Mouse (Mus musculus) B cell, adult 2 months (primary cell): ENCODE results near the gene S100a7a.

Experiments
- DNase-seq, 2 experiments: peaks; one replicate each; pipeline ENCODE4 v3.0.0; 2022

S100a7a gene

DNA sequence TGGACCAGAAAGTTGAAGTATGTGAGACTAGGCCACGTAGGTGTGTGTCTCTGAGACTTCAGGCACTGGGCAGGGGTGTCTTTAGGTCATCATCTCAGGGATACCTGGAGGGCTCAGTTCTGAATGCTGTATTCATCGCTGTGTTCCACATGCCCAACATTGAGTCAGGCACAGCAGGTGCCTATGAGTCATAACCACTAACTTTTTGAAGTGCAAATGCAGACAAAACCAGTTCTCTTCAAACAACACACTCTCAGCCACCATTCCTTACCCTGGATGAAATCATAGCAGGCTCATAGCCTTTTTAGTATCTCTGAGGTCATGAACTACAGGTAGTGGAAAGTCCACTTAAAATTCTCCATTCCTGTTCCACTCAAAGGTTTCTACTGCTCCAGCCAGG is 24.5 kb upstream of the S100a7a start:
- no peak for DNase-seq

DNA sequence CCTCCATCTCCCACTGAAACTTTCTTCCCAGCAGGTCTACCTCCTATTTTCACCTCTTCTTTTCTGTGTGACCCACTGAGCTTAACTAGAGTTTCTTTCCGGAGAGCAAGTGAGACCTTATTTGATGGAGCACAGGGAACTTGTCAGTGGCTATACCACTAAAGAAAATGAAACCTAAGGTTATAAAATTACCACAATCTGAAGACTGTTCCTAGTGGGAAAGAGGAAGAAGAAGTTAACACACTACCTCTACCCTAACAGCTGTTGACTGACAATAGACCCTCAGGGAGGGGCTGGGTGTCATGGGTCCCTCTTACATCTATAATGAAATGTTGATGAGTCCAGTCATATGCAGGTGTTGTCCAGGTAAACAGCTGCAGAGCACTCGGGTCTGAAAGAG is 21.8 kb upstream of the S100a7a start:
- no peak for DNase-seq

DNA sequence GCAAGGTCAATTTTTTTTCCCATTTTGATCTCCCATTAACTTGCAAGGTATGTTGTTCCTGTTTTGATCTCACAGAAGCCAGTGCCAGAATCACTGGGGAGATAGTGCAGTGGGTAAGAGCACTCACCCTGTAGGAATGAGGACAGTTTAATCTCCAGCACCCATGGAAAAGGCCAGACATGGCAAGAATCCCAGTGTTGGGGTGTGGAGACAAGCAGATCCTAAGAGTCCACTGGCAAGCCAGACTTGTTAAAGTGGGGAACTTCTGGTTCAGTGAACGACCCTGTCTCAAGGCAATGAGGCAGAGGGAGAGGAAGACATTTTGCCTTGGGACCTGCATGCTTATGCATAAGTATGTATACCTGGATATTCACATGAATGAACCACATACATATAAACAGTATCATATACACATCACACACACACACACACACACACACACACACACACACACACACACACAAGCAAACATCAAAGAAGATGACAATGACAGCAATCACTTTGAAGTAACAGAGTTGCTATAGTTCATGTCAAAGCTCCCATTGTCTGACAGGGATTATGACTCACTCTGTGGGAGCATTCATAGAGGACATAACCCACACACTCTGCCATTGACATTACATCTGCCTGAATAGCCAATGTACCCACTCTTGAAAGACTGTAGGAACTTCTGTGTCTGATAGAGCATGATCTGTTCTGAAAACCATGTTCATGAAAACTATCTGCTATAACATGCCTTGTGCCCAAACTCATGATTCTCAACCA is 15.1 kb upstream of the S100a7a start:
- DNase-seq, result no peak

DNA sequence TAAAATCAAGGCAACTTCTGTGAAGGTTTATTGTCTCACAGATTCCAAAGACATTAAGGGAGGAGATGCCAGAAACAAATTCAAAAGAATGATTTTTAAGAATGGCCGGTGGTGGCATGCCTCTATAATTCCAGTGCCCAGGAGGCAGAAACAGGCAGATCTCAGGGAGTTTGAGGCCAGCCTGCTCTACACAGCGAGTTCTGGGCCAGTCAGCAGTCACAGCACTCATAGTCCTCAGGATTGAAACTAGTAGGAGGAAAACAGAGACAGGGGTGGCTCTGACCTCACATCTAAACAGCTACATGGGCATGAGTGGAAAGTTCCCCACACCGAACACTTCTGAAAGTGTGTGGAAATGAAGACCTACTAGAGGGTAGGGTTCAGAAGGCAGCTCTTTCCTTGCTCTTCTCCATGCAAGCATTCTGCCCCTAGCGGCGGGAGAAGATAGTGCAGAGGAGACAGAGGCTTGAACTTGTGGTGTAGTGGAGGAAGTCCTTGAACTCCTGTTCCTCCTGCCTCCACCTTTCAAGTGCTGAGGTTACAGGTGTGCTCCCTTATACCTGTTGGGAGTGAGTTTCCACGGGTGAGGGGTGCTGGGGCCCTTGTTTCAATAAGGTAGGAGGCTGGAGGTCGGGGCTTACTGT is 14.2 kb upstream of the S100a7a start:
- DNase-seq, result peak; percentile 73 to 75

DNA sequence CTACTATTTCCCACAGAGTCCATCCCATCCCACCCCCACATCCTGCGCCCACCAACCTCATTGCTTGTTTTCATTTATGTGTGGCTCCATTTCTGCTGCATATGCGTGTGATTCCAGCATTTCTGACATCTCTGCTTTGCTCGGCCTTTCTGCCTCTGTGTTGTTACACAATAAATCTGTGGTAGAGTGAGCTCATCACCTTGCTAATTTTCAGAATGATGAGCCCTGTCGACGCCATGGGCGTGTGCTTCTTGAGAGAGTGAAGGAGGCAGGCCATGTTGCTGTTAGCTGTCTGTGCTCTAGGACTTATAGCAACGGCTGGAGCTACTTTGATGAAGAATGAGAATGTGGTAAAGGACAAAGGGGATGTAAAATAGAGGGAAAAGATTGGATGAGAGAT is 12.8 kb upstream of the S100a7a start:
- no peak for DNase-seq

DNA sequence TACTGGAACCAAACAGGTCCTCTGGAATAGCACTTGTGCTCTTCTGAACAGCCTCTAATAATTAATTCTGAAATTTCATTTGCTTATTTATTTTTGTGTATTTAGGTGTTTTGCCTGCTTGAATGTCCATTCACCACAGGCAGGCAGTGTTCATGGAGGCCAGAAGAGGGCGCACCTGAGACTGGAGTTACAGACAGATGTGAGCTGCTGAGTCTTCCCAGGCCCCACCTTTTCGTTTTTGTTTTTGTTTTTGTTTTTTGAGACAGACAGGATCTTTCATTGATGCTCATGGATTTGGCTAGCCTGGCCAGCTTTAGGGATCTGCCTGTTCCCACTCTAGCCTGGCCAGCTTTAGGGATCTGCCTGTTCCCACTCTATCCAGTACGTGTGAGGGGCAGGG is 9.6 kb upstream of the S100a7a start:
- peak; percentile 72 to 73 for DNase-seq

DNA sequence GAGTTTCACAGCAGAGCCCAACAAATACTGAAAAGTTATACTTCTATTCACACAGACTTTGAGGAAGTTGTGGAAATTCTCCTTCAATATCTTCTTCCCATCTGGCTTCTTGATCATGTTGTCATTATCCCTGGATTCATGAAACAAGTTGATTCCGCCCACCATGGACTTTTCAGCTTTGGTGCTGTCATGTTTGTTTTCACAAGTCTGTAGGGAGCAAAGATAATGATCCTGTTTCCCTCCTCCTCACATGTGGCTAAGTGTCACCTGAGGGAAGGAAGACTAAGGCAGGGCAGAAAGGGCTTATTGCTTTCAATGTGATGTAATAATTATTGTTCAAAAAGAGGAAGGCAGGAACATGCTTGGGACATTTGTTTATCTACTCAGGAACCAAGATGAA is 6.5 kb upstream of the S100a7a start:
- DNase-seq, result no peak

DNA sequence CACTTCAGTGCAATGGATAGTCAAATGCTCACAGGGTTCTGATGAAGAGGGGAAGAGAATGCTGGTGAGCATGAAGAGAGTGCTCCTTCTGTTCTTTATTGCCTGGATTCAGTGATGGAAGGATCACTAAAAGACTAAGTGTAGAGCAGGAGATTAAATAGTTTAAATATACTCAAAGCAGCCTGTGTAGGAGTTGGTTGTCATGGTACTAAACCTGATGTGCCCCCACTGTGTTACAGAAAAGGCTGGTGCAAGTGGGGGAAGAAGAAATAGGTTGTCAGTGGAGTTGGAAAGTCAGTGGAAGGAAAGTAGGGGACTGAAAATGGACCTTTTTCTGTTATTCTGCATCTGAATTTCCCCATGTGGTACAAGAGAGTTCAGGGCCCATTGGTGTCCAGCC is 4.8 kb upstream of the S100a7a start:
- no peak for DNase-seq

DNA sequence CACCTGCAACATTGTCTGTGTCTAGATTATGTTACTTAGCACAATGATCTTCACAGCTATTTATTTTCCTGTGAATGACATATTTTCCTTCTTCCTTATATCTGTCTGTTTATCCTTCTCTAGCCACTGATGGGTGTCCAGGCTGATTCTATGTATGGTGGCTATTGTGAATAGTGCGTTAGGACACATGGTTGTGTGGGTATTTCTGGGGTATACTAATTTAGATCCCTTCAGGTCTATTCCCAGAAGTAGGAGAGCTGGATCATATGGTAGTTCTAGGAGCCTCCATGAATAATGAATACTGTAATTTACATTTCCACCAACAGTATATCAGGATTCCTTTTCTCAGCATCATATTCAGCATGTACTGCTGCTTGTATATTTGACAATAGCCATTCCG is 4.0 kb upstream of the S100a7a start:
- no peak for DNase-seq

DNA sequence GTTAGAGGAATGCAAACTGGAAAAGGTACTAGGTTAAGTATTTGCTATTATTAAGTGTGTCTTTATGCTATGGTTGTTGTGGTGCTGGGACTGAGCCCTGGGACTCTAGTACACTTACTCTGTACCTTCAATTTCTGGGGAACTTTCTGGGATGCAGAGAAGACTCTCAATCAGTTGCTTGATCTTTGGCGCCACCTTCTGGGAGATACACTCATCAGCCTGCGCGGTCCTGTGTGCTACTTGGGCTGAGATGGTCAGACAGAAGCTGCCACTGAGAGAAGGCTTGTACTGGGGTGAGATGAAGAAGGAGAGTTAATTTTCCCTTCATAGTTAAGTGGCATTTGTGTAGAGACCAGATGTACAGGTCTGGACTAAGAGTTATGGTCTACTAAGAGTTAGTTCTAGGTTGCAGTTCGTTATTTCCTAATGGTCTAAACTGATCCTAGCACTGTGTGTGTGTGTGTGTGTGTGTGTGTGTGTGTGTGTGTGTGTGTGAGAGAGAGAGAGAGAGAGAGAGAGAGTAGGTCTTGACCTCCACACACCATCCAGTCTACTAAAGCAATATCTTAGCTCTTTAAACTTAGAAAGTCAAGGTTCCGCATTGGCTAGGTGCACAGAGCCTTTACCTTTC is 824 bp upstream of the S100a7a start:
- peak; percentile 65 to 66 for DNase-seq

DNA sequence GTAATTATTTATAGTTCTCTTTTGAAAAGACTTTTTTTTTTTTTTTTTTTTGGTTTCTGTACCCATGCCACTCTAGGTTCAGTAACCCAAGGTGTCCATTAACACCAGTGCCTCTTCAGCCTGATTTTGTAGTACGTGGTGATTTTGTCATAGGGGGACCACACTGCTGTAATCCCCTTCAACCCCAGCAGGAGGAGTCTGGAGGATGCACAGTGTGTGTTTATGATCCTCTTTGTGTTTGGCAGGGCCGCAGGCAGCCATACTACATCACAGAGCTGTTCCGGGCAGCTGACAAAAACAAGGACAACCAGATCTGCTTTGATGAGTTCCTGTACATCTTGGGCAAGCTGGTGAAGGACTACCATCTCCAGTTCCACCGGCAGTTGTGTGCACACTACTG is 3.6 kb downstream of the S100a7a start:
- peak in 1 of 2 experiments; percentile 6 for DNase-seq

DNA sequence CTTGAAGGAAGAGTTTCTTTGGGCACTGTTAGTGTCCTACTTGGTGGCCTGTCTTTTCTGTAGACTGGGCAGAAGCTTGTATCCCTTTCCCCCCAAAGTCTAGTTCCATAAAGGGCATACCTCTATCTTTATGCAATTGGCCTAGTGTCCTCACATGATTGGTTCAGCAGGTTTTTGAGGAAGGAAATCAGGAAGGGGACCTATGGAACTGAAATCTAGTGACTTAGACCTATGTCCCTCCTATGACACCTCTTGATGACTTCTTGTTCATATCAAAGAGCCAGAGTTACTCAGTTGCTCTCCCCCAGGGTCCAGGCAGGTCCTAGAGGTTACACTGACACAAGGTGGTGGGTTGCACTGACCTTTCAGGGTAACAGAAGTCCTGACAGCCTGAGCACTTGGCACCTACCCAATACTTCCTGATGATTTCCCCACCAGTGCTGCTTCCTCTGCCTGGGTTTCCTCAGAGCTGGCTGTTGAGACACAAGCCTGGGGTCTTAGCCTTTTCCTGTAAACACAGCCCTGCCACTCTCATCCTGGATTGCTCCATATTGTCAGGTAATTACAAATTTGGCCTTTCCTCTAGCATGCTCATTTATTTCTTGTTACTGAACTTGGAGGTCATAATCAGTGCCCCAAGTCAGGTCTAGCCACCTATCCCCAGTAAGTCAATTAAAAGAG is 5.7 kb downstream of the S100a7a start:
- no peak for DNase-seq

DNA sequence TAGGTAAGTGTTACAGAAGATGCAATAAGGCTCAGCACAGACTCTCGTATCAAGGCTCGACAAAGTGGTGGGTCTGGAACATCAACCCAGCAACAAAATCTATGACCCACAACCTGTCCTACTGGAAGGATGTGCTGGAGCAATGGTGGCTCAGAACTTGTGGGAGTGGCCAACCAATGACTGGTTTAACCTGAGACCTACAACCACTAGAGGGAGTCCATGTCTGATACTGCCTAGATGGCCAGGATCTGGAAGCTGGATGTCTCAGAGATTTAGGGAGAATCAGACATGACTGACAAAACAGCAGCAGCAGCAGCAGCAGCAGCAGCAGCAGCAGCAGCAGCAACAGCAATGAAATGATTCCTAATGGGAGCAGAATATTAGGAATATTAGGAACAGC is 10.4 kb downstream of the S100a7a start:
- no peak for DNase-seq

DNA sequence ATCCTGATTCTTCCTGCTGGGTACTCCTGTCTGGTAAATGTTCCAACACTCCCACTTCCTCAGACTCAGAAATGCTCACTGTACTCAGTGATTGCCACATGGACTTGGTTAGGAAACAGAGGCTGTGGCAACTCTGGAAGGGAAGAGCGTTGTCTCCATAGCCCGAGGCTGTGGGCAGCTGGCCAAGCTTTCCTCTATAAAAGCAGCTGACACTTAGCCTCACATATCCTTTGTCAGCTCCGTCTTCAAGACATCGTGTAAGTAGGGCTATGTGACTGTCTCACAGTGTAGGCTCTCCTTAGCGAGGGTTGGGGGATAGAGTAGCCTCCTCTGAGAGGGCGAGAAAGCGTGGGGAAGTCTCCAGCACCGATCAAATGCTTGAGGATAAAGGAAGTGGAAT is 15.0 kb downstream of the S100a7a start, which contains the start of gene S100a8:
S100a8 (plus strand) TSS at position 133 of the 400 bp plus-strand sequence.
- no peak for DNase-seq

DNA sequence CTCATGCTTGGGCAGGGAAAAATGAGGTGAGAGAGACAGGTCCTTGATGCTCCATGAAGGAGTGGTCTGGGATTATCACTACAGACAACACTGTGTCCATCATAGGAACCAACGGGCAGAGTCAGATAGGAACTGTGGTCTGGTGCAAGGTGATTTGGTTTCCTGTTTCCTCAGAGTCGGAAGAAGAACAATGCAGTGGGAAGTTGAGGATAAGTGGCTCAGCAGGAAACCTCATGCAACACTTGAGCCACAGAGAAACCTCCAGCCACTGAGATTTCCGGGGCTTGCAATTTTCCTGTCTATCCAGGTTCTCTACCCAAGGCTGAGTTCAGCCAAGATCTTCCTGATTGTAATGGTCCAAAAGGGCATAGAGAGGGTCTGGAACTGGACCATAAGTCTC is 24.8 kb downstream of the S100a7a start:
- no peak for DNase-seq

DNA sequence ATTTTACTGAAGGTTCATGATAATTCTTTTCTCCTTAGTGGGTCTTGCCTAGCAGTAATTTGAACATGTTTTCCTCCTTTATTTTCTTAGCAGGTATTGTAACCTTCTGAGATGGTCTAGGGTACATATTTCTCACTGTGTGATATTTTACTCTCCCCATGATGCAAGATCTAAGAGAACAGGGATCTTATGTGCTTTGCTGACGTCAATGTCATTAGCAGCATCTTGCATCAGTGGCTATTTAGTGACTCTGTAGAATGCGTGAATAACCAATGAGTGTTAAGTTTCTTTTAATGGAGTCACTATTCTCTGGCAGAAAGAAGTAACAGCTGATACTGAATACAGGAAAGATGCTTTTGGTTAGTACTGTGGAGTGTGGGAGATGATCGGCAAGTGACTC is 30.1 kb downstream of the S100a7a start:
- no peak for DNase-seq

DNA sequence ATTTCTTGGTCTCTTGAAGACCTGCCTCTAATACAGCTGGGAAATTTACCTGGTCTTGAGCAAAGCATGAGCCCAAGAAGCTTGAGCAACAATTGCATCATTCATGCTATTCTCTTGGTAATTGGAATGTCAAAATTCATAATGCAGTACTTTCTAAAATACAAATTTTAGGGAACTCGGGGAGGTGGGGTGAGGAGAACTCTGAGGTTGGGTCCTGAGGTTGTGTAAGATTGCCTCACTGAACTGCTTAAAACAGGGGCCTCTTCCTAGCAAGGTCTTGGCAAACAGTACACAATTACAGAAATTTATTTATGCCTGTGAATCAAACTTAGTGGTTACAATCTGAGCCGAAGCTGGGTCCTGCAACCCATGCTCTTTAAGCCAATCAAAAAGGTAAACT is 33.0 kb downstream of the S100a7a start:
- DNase-seq, result no peak

DNA sequence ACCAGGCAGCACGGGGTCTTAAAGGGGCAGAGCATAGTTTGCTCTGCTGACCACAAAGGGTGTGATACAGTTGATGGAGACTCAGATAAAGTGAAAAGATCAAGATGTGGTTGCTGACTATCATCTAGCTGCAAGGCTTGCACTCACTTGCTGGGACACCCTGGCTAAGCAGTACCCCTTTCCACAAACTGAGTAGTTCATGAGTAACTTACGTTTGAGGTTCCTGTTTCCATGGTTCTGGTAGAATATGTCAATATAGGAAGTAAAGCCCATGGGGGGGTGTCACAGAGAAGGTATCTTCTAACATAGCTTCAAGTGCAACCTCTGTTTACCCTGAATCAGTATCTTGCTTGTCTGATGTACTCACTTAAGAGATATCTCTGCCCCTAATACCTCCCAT is 39.7 kb downstream of the S100a7a start:
- no peak for DNase-seq

DNA sequence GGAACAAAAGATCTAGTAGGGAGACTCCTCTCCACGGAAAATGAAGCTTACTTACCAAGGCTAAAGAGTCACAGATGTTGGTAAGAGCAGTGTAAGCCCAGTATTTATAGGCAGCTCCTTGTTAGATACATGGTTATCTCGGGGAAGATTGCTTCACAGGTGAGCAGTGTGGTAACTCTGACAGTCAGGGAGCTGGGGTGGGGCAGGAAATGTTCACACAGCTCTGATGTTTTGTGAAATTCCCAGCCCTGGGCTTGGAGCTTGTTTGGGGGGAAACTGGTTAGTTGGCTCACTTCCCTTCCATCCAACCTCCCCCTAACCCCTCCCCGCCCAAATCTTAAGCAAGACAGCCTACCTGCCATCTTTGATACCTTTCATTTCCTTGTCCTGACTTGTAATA is 41.8 kb downstream of the S100a7a start, which contains the start of gene S100a9:
S100a9 (minus strand) TSS at position 109 of the 400 bp plus-strand sequence.
- DNase-seq, result no peak

DNA sequence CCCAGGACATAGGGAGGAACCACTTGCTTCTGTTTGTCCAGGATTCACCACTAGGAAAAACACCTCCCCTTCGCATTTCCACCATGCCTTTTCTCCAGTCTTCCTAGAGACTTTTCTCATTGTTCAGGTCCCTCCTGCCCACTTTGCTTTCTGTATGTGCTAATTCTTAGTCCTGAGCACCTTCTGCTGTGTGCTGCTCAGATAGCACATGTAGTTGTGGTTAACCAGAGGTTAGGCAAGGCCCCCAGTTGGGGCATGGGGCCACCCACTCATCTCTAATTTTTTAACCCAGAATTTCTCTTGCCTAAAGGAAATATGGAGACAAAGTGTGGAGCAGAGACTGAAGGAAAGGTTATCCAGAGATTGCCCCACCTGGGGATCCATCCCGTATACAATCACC is 48.4 kb downstream of the S100a7a start:
- no peak for DNase-seq
